Mouse (Mus musculus) cerebellum, adult 9-11 months (tissue): ENCODE data around the gene Tnfsf8.

ENCODE experiments used
- DNase-seq: peaks from one replicate; pipeline ENCODE4 v3.0.0; 2022

The Tnfsf8 gene

GRCm38 (mm10) chr4:63860688-63861540 is at the start of gene Tnfsf8:
Gene Tnfsf8, minus strand, starts transcription at chr4:63861347.
- no peak for DNase-seq

DNA sequence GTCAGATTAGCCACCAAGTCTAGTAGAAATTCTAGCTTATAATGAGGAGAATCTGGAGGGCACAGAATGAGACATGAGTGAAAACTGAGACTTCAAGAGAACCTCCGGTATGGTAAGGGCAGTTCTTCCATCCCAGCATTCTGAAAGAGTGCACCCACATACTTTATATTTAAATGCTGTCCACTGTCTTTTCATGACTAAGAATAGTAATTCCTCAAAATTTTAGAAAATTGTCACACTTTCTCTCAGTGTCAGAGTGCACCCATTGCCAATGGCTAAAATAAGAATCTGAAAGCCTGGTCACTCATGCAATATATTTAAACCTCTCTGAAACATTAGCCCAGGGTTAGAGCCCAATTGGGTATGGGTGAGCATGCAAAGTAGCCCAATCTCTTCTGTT is 47.4 kb upstream of the Tnfsf8 start:
- DNase-seq, result no peak

- no peak for DNase-seq
These were observed 46.3 kb upstream of the Tnfsf8 start for GRCm38 (mm10) chr4:63907473-63907872.

- no peak for DNase-seq
These were observed 44.9 kb upstream of the Tnfsf8 start for GRCm38 (mm10) chr4:63906050-63906449.

DNA sequence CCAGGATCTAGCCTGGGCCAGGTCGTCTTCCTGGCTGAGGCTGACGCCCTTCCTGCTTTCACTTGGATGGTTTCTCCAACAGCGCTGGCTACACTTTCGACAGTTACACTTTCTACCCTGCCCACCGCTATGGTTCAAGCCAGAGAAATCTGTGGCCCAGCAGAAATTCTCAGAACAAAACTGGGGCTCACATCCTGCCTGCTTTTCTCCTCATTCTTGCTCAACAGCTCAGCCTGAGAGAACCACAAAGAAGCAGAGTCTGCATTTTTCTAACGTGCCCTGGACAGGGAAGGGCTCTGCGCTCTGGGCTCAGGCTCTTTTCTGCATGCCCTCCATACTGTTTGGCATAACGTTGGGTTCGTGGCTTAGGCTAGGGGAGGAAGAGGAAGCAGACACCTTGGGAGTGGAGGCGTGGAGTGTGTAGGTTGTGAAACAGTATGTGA is 38.0 kb upstream of the Tnfsf8 start:
- DNase-seq, result no peak

DNA sequence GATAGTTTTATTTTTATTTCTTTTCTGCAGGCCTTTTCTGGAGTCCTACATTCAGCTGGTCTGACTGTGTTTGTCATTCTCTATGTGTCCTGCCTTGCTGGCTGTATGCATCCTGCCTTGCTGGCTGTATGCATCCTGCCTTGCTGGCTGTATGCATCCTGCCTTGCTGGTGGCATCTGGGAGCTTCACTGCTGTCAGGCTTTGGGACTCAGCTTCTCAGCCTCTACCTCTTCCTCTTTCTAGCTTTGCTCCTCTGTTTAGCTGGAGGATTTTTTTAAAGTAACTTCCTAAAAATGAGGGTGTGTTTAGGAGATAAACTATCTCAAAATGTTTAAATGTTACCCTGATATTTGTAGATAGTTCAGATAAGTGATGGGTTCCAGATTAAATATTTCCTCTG is 36.0 kb upstream of the Tnfsf8 start:
- DNase-seq, result no peak

GRCm38 (mm10) chr4:63886156-63886555 is 25.0 kb upstream of the Tnfsf8 start:
- DNase-seq, result no peak

DNA sequence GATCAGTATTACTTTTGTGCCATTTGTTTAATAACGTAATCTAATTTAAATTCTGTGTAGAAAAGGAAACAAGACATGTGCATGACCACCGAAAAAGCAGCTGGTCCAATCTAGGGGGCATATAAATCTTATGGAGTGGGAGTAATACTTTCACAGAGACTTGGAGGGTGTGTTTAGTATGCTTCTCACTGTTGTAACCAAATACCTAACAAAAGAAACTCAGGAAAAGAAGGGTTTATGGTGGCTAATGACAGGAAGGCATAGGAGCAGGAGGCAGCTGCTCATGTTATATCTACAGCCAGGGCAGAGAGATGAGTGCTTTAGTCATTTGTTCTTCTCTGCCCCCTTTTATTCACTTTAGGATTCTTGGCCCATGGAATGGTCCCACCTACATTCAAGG is 15.6 kb upstream of the Tnfsf8 start:
- no peak for DNase-seq

- no peak for DNase-seq
These were observed 14.3 kb upstream of the Tnfsf8 start for GRCm38 (mm10) chr4:63875480-63875879.

- DNase-seq, result no peak
These were observed 9.5 kb upstream of the Tnfsf8 start for GRCm38 (mm10) chr4:63870678-63871077.

DNA sequence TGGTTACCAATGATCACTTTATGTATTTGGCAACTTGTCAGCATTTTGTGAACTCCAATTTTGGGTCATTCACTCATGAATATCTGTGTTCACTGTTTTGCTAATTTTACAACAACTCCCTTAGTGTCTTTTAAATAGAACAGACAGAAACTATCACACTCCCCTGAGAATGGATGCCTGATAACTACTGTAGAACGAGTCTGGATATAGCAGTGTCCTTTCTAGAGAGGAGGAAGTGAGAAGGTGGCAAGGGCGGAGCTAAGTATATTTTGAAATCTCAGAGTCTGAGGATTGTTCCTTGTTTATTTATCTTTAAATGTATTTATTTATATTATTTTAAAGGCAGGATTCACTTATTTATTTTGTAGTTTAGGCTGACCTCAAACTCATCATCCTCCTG is 7.6 kb upstream of the Tnfsf8 start:
- no peak for DNase-seq

GRCm38 (mm10) chr4:63862953-63863352 is 1.8 kb upstream of the Tnfsf8 start:
- DNase-seq, result no peak

DNA sequence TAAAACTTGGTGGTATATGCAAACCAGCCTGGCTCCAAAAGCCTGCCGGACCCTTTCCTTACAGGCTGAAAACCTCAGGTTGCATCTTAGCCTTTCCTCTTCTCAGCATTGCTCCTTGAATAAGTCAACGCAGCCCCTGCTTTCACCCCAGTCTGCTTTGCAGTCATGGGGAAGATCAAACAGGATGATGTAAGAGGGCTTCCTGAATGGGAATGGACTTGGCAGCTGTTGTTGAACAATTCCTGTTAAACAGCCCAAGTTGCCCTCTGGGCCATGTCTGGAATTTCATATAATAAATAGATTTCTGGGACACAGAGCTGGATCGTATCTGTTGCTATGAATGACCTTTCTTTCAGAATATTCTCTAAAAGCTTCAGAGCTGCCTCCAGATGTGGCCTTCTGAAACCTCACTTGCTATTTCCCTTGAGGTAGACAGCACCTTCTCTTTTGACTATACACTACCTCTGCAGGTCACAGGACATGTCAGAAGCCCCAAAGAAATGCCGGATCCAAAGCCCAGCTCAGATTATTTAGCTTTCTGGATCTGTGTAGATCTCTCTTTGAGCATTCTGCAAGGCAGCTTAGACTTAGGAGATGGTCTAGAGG is 1.0 kb upstream of the Tnfsf8 start:
- DNase-seq, result no peak

DNA sequence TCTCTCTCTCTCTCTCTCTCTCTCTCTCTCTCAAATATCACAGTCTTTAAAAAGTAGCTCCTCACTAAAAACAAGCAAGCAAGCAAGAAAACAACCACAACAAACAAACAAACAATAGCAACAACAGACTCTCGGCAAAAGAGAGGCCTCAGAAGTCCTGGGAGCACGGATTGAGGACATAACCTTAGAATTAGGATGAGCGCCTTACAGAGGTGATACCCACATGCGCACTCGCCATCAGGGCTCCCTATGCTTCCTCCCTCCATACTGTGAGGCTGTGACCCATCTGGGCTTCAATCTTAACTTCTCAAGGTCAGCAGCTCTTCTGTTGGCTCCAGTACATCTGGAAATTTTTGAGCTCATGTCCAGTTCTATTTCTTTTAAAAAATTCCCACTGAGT is 911 bp downstream of the Tnfsf8 start:
- DNase-seq, result no peak

GRCm38 (mm10) chr4:63859785-63860203 is 1.4 kb downstream of the Tnfsf8 start:
- no peak for DNase-seq

- DNase-seq, result no peak
These were observed 2.4 kb downstream of the Tnfsf8 start for GRCm38 (mm10) chr4:63858646-63859224.

DNA sequence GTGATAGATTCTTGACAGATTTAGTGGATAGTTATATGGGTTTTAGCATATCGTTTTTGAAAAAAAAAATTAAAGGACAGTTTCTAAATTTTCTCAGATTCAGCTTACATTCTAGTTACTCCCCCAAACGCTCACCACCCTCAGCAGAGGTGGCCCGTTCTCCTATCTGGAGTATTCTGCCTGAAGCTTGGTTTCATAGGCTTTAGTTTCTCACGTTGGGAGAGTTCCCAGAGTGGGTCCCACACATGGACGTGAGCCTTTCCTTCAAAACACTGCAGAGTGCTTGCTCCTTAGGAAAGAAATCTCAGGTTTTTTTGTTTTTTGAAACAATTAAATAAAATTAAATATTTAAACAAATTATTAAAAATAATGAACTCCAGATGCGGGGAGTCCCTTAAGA is 4.4 kb downstream of the Tnfsf8 start:
- DNase-seq, result no peak

DNA sequence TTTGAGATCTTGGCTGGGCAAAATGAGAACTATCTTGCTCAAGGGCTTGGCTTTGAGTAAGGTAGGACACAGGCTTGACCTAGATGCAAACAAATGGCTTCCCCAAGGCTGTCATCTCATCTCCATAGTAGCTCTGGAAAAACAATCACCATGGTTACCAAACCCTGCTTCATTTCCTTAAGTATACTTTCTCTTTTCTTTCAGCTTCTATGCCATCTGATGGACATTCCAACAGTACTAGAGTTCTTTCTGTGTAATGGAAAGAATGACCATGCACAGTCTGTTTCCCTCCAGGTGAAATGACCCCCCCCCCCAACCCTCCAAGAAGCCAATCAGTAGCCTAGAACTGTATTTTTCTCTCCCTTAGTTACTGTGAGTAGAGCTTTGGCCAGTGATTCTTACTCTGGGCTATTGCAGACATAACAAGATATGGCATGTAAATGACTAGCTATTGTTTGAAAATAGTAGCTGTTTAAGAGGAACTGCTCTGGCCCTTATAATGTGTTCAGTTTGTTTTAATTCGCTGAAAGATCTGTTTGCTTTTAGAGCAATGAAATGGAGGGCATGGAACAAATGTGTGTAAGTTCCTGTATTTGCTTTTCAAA is 7.3 kb downstream of the Tnfsf8 start:
- peak; percentile 26 for DNase-seq

GRCm38 (mm10) chr4:63850082-63850481 is 11.1 kb downstream of the Tnfsf8 start:
- no peak for DNase-seq

GRCm38 (mm10) chr4:63846881-63847597 is 14.1 kb downstream of the Tnfsf8 start:
- DNase-seq, result peak; percentile 64

DNA sequence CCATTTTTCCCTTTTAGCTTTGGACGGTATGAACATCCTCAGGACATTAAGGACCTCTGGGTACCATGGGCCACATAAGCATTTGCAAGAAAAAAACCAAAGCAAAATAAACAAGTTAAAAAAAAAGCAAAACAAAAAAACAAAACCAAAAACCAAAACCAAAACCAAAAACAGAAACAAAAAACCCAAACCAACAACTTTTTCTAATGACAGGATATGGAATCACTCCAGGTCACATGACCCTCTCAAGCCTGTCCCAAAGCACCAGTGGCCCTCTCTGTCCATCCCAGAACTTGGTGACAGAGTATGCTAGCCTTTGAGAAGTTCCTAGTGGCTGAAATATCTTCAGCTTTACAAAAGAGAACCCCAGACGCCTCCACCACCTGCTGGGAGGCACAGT is 15.4 kb downstream of the Tnfsf8 start:
- DNase-seq, result no peak

GRCm38 (mm10) chr4:63843924-63844323 is 17.2 kb downstream of the Tnfsf8 start:
- no peak for DNase-seq

DNA sequence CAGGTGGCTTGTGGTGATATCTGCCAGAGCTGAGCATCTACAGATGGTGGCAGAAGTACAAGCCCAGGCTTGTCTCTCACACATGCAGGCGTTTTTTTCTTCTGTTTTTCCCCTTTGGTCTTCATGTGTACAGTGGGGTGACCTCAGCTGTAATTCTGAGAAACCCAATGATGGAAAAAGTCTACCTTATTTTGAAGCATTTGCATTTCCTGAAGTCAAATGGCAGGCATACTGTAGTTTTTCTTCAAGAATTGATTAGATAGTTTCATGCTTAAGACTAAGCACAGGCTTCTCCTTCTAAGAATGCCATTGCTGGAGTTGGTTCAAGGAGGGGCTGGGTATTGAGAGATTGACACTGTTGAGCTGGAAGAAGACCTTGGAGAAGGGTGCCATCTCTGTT is 18.9 kb downstream of the Tnfsf8 start:
- no peak for DNase-seq
